Mouse (Mus musculus): ENCODE measurements around the gene Gm47985. TPM values are rescaled to one million over a fixed set of nuclear protein-coding genes. Genes with fewer than 3 reads are reported as not detected.
A peak's percentile ranks its signal among the peaks of the same experiment; 100 is the strongest.
"Not testable (repeated sequence)": the region's sequence is repeated elsewhere in the genome, so short reads cannot be mapped to it uniquely, and the experiment has no call there.

Gene Gm47985
- total RNA-seq (2015) (0.20 TPM in 1 of 2 replicates, not detected in the other), total RNA-seq (2017) (not detected in 2 replicates)

GRCm38 (mm10) chr1:151182266-151182665 lies at the start of gene Gm47985:
Gene Gm47985 (plus strand): TSS chr1:151182537.
- ATAC-seq (replicated peaks; ENCODE audit: poor library complexity), result 0 out of 2 replicates have a peak, but pooled peaks have one; percentile 31

- ATAC-seq (replicated peaks; ENCODE audit: poor library complexity), result no peak
These were observed 49.7 kb upstream of the Gm47985 start for GRCm38 (mm10) chr1:151132686-151133085.

GRCm38 (mm10) chr1:151138388-151138787 lies 43.9 kb upstream of the Gm47985 start:
- ATAC-seq (replicated peaks; ENCODE audit: poor library complexity), result no peak

- no peak for ATAC-seq (replicated peaks; ENCODE audit: poor library complexity)
These were observed 41.4 kb upstream of the Gm47985 start for GRCm38 (mm10) chr1:151140956-151141355.

- no peak for ATAC-seq (replicated peaks; ENCODE audit: poor library complexity)
These were observed 37.7 kb upstream of the Gm47985 start for GRCm38 (mm10) chr1:151144471-151145146.

GRCm38 (mm10) chr1:151147801-151148200 lies 34.5 kb upstream of the Gm47985 start:
- ATAC-seq (replicated peaks; ENCODE audit: poor library complexity), result no peak

- ATAC-seq (replicated peaks; ENCODE audit: poor library complexity), result no peak
These were observed 32.1 kb upstream of the Gm47985 start for GRCm38 (mm10) chr1:151150211-151150610.

- ATAC-seq (replicated peaks; ENCODE audit: poor library complexity), result no peak
These were observed 31.2 kb upstream of the Gm47985 start for GRCm38 (mm10) chr1:151151089-151151488.

GRCm38 (mm10) chr1:151153056-151153652 lies 29.2 kb upstream of the Gm47985 start:
- ATAC-seq (replicated peaks; ENCODE audit: poor library complexity), result 0 out of 2 replicates have a peak, but pooled peaks have one; percentile 30

GRCm38 (mm10) chr1:151154131-151154530 lies 28.2 kb upstream of the Gm47985 start:
- ATAC-seq (replicated peaks; ENCODE audit: poor library complexity), result not testable (repeated sequence)

- ATAC-seq (replicated peaks; ENCODE audit: poor library complexity), result no peak
These were observed 26.2 kb upstream of the Gm47985 start for GRCm38 (mm10) chr1:151156129-151156528.

GRCm38 (mm10) chr1:151156777-151157632 lies 25.3 kb upstream of the Gm47985 start:
- peak; percentile 76 for ATAC-seq (replicated peaks; ENCODE audit: poor library complexity)

- no peak for ATAC-seq (replicated peaks; ENCODE audit: poor library complexity)
These were observed 24.1 kb upstream of the Gm47985 start for GRCm38 (mm10) chr1:151157963-151158856.

GRCm38 (mm10) chr1:151158857-151159510 lies 23.4 kb upstream of the Gm47985 start:
- ATAC-seq (replicated peaks; ENCODE audit: poor library complexity), result no peak

GRCm38 (mm10) chr1:151166031-151166430 lies 16.3 kb upstream of the Gm47985 start:
- 0 out of 2 replicates have a peak, but pooled peaks have one; percentile 40 for ATAC-seq (replicated peaks; ENCODE audit: poor library complexity)

- peak; percentile 21; the same call in 1 of the 2 replicates for ATAC-seq (replicated peaks; ENCODE audit: poor library complexity)
These were observed 14.9 kb upstream of the Gm47985 start for GRCm38 (mm10) chr1:151167297-151168047.

GRCm38 (mm10) chr1:151168637-151169036 lies 13.7 kb upstream of the Gm47985 start:
- ATAC-seq (replicated peaks; ENCODE audit: poor library complexity), result no peak

- no peak; the same call in 1 of the 2 replicates for ATAC-seq (replicated peaks; ENCODE audit: poor library complexity)
These were observed 10.5 kb upstream of the Gm47985 start for GRCm38 (mm10) chr1:151171572-151172461.
